Mouse (Mus musculus) brain, embryonic 14.5 days (tissue): ENCODE measurements around the gene Ehmt1.

Source experiments
- CTCF ChIP-seq: fragments of 200-500 bp; IDR thresholded peaks from 2 replicates; pipeline ENCODE4 v1.5.1; 2012; ENCODE audit warnings: inconsistent platforms, mild to moderate bottlenecking, moderate library complexity, borderline replicate concordance; ENCODE audit not compliant: insufficient read depth, insufficient read length; ENCODE audit errors: extremely low read depth
- POLR2A ChIP-seq: fragments of 200-500 bp; IDR thresholded peaks from 2 replicates; pipeline ENCODE4 v1.6.1; 2012; ENCODE audit warnings: mild to moderate bottlenecking, inconsistent platforms, borderline replicate concordance; ENCODE audit not compliant: poor library complexity, insufficient read depth, insufficient read length, severe bottlenecking; ENCODE audit errors: extremely low read depth

DNA sequence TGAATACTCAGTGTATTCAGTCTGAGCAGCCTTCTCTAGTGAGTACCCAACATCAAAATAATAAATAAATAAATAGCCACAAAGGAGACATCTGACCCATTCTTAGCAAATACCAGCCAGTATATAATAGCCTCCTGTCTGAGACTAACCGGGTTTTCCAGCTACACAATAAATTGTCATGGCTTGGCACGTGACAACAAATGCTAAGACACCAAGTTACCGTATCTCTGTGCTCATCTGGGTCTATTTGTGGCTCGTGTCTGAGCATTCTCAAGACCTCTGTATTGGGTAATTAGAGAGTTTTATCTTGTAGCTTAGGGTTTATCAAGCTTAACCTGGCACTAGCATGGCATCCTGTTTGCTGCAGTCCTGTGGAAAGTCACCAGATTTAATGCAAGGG is 22.7 kb upstream of the Ehmt1 start:
- TF ChIP-seq CTCF: no peak
- TF ChIP-seq POLR2A: no peak
